Mouse (Mus musculus) testis, postnatal 10 days (tissue): ENCODE measurements around the gene Ccdc62.
A peak's percentile ranks its signal among the peaks of the same experiment; 100 is the strongest.

Experiments
- DNase-seq: peaks from one replicate; pipeline ENCODE4 v3.0.0; 2021; ENCODE audit warnings: low spot score

Ccdc62 gene

GRCm38 (mm10) chr5:124004356-124005150 lies 74.1 kb downstream of the Ccdc62 start:
- no peak for DNase-seq

DNA sequence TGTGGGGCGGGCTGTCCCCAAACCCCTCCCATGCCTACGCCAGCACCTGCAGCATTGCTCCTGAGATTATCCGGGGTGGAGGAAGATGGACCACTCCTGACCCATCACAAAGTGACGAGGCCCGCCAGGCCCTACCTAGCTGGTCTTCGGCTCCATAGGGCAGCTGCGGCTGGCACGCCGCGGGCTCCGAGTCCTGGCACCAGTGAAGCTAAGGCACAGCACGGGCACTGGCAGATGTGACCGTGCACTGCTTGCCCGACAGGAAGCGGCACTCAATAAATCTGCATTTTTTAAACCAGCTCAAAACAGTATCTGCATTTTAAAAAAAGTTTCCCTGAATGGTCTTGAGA lies 74.6 kb downstream of the Ccdc62 start:
- no peak for DNase-seq

- DNase-seq: no peak
Observed at GRCm38 (mm10) chr5:124005591-124005990, 75.1 kb downstream of the Ccdc62 start.

- no peak for DNase-seq
Observed at GRCm38 (mm10) chr5:124006082-124006873, 75.8 kb downstream of the Ccdc62 start.

DNA sequence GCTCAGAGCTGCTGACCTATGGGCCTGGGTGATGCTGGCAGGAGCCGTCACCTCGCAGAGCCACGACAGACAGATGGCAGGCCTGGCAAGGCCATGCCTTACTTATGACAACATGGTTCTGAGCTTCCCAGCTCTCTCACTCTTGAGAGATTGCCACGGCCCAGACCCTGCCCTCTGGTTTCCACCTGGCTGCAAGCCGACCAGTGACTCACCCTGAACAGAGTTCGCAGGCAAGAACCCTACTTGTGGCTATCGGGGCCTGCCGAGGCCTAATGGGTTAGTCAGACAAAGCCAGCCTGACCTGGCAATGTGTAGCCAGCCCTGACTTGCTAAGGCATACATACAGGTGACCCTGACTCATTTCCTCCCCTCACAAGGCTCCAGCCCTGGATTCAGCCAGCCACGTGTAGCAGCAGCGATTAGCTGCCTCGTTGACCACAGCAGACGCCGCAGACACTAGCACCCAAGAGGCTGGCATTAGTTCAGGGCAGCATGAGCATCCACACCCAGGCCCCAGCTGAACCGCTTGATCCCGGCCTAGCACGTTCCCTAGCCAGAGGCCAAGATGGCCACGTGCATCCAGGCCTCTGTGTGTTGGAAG lies 76.5 kb downstream of the Ccdc62 start:
- no peak for DNase-seq

GRCm38 (mm10) chr5:124010077-124010476 lies 79.6 kb downstream of the Ccdc62 start:
- DNase-seq: no peak

GRCm38 (mm10) chr5:124010910-124011655 lies 80.6 kb downstream of the Ccdc62 start:
- peak; percentile 76 for DNase-seq

GRCm38 (mm10) chr5:124011927-124012326 lies 81.4 kb downstream of the Ccdc62 start:
- no peak for DNase-seq

GRCm38 (mm10) chr5:124012885-124013284 lies 82.4 kb downstream of the Ccdc62 start:
- no peak for DNase-seq

DNA sequence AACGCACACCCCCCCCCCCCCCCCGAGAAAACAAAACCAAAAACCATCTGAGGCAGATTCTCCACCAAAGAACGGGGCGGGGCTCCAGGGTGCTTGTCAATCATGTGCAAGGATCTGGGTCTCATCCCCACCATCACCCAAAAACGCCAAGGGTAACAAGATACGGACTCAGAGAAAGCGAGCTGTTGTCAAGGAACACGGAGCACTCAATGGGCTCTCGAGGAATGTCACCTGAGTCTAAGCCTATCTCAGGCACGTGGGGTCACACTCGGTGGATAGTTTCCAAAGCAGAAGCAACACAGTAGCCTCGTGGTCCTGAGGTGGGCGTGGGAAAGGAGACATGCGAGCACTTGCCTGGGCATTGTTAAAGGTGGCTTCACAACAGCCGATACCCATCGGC lies 83.3 kb downstream of the Ccdc62 start:
- no peak for DNase-seq

GRCm38 (mm10) chr5:124014180-124014579 lies 83.7 kb downstream of the Ccdc62 start:
- no peak for DNase-seq

- no peak for DNase-seq
Observed at GRCm38 (mm10) chr5:124014791-124015251, 84.3 kb downstream of the Ccdc62 start.

DNA sequence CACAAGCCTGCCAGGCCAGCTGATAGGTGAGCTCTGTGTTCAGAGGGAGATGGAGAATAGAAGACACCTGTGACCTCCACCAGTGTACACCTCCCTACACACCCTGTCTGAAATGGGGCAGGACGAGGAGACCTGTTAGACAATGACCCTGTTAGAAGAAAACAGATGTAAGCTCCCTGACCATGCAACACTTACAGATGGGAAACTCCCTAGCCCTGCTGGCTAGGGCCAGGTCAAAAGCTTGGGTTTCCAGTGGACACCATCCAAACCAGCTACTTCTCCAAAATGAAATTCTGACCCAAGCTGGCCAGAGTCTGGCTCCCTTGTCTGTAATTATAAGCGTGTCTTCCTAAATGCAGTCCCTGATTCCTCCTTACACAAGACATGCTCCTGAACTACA lies 85.2 kb downstream of the Ccdc62 start:
- DNase-seq: no peak

DNA sequence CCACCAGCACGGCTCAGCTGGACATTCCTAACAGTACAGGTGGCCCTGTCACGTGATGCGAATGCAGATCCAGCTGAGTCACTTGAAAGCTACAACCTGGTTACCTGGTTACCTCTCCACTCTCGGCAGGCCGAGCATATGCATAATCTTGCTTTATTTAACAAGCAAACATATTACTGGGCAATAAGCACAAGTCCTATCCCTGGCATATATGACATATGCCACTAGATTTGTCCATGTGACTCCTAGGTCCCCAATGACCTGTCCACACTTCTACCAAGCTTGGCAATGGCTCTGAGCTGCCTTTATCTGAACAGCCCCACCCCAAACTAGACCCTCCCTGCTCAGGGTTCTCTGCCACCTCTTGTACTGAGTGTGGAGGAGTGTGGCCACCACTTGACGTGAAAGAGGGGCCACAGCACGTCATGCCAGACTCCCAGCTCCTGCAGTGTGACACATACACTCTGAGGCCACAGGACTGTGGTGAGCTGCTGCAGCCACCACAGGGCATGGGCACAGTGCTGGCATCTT lies 85.9 kb downstream of the Ccdc62 start:
- DNase-seq: no peak

DNA sequence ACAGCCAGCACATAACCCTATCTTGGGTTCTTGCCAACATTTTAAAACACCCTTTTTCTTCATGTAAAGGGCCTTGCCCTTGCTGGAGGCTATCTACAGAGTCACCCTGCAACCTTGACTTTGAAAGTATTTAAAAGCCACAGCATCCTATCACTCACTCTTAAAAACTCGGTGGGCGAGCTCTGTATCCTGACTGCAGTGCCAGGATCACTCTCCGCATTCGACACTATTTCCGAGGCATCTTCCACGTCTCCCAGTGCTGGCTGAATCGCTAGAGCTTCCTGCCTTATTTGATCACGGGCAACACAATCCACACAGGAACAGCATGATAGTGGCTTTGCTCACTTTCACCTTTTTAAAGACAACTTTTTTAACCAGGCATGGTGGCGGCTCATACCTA lies 87.5 kb downstream of the Ccdc62 start:
- no peak for DNase-seq

DNA sequence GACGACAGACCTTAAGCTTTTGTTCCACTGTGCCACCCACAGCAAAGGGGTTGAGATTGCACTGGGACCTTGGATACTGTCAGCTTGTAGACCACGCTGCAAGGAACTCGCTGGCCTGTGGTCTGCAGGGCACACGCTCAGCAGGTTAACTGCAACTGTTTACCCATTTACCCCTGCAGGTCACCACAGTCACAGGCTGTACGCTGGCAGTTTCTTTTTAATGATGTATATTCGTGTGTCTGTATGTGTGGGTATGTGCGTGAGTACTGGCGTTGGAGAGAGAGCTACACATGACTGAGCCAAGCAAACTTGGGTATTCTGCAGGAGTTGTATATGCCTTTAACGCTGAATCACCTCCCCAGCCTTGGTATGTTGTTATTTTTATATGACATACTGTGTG lies 88.2 kb downstream of the Ccdc62 start:
- no peak for DNase-seq
